27 mouse cellular contexts compared by ENCODE assay signal in the genomic region with DNA sequence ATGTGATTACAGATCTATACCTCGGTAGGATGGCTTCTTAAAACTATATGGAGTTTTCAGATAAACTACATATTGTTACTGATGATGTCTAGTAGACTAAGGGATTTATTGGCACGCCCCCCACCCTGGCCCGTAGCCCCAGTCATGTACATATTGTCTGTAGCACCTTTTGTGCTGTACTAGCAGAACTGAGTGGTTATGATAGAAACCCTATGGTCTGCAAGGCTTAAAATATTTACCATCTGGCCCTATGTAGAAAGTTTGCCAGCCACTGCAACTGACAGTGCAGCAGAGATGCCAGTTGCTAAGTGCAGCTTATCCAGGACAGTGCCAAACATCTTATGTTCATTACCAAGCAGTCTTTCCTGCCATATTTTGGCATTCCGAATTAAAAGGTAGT.
DNase-seq lines count a peak whose midpoint lies in the region; ATAC-seq and TF ChIP-seq lines count a peak whose summit lies in the region.
"Had no signal": no experiment of that assay in that cellular context is flagged by ENCODE, and none has a peak within 500 bp of the region (broad histone marks: within the 10 kb centered on the region; RNA-seq: fewer than 3 reads in every experiment).

No protein-coding gene starts in this region.

- intact Hi-C loops in left cerebral cortex, postnatal 4 days (cut with DNase I): loop anchor here (5.0 kb wide), 2 partner anchors 1072 to 1092 kb away; a partner anchor contains a TSS
- intact Hi-C loops in left cerebral cortex, postnatal 36 days (cut with DNase I): loop anchor here (10.0 kb wide), 1 partner anchor 134 kb away; no protein-coding TSS in a partner anchor

- H3K36me3 ChIP-seq in forebrain, embryonic 15.5 days: no peaks in the 10 kb centered on the region
- H3K36me3 ChIP-seq in forebrain, embryonic 12.5 days (replicated peaks): no peaks in the 10 kb centered on the region
- H3K36me3 ChIP-seq: embryonic facial prominence, embryonic 13.5 days; heart, embryonic 10.5 days; liver, embryonic 13.5 days; midbrain, embryonic 13.5 days had no signal

- TF ChIP-seq POLR2A in brain, embryonic 14.5 days (IDR thresholded peaks at IDR 0.05; ENCODE audit: borderline replicate concordance, extremely low read depth, insufficient read depth, insufficient read length, poor library complexity, severe bottlenecking): no peak

- no peak overlapping the region for H3K4me3 ChIP-seq in forebrain, embryonic 15.5 days
- H3K4me3 ChIP-seq in forebrain, embryonic 12.5 days (replicated peaks): no peak overlapping the region
- H3K4me3 ChIP-seq: embryonic facial prominence, embryonic 13.5 days; erythroblast, embryonic 14.5 days; heart, embryonic 10.5 days; liver, embryonic 13.5 days; megakaryocyte, embryonic 14.5 days; midbrain, embryonic 13.5 days had no signal

- H3K9me3 ChIP-seq in forebrain, embryonic 15.5 days: no peaks in the 10 kb centered on the region
- no peaks in the 10 kb centered on the region for H3K9me3 ChIP-seq in forebrain, embryonic 12.5 days
- H3K9me3 ChIP-seq: embryonic facial prominence, embryonic 13.5 days; heart, embryonic 10.5 days; liver, embryonic 13.5 days; megakaryocyte, embryonic 14.5 days; midbrain, embryonic 13.5 days had no signal

- WGBS in forebrain, embryonic 15.5 days: 72% methylated on average over 4 of the region's 4 CpGs
- 77% methylated on average over 4 of the region's 4 CpGs for WGBS in forebrain, embryonic 12.5 days

- H3K4me1 ChIP-seq in forebrain, embryonic 15.5 days: no peaks in the 10 kb centered on the region
- H3K4me1 ChIP-seq in forebrain, embryonic 12.5 days: no peaks in the 10 kb centered on the region
- H3K4me1 ChIP-seq: embryonic facial prominence, embryonic 13.5 days; liver, embryonic 13.5 days; megakaryocyte, embryonic 14.5 days; midbrain, embryonic 13.5 days had no signal

- H3K9ac ChIP-seq in forebrain, embryonic 15.5 days (replicated peaks): no peak overlapping the region
- no peak overlapping the region for H3K9ac ChIP-seq in forebrain, embryonic 12.5 days
- H3K9ac ChIP-seq: embryonic facial prominence, embryonic 13.5 days; liver, embryonic 13.5 days; midbrain, embryonic 13.5 days had no signal

- ATAC-seq in forebrain, embryonic 15.5 days (replicated peaks): peak; percentile 59; the same call in 1 of the 2 replicates
- no peak for ATAC-seq in forebrain, embryonic 12.5 days (ENCODE audit: low FRiP score)
- ATAC-seq in frontal cortex, adult (ENCODE audit: low TSS enrichment): no peak; the same call in 1 of the 2 replicates
- ATAC-seq: activated CD4-positive, CD25-positive, alpha-beta regulatory T cell, adult 4 months; inflammation-experienced regulatory T-cells, adult 6 months; midbrain, embryonic 13.5 days had no signal

- TF ChIP-seq CTCF in brain, embryonic 14.5 days (IDR thresholded peaks at IDR 0.05; ENCODE audit: borderline replicate concordance, extremely low read depth, insufficient read depth, insufficient read length): no peak

- H3K4me2 ChIP-seq in forebrain, embryonic 15.5 days (replicated peaks): no peak overlapping the region
- no peak overlapping the region for H3K4me2 ChIP-seq in forebrain, embryonic 12.5 days
- H3K4me2 ChIP-seq: embryonic facial prominence, embryonic 13.5 days; liver, embryonic 13.5 days; midbrain, embryonic 13.5 days had no signal

- no peaks in the 10 kb centered on the region for H3K27me3 ChIP-seq in forebrain, embryonic 15.5 days
- no peaks in the 10 kb centered on the region for H3K27me3 ChIP-seq in forebrain, embryonic 12.5 days
- H3K27me3 ChIP-seq: embryonic facial prominence, embryonic 13.5 days; liver, embryonic 13.5 days; midbrain, embryonic 13.5 days had no signal

- DNase-seq in left cerebral cortex, postnatal 4 days: peak; percentile 35
- no peak for DNase-seq in left cerebral cortex, postnatal 36 days (ENCODE audit: low spot score in 2 of 2)
- DNase-seq in brain, embryonic 14.5 days (ENCODE audit: low read depth): peak; percentile 15
- DNase-seq in layer of hippocampus, postnatal 10 days (ENCODE audit: low spot score in 2 of 2): peak; percentile 6 to 35
- DNase-seq in adrenal gland, postnatal 14 days: no peak
- DNase-seq: adrenal gland, adult 8-10 months; cerebellum, postnatal 25 days; embryo, embryonic 11 days; gastrocnemius, postnatal 10 days; heart, postnatal 4 days; kidney, adult 9 months; kidney, postnatal 14 days; liver, embryonic 13.5 days; lung, adult 2 months; lung, postnatal 36 days; right cerebral cortex, postnatal 14 days; spleen, adult 18-20 months had no signal

- no peak overlapping the region for H3K27ac ChIP-seq in forebrain, embryonic 15.5 days (replicated peaks)
- no peak overlapping the region for H3K27ac ChIP-seq in forebrain, embryonic 12.5 days
- H3K27ac ChIP-seq: embryonic facial prominence, embryonic 13.5 days; heart, embryonic 10.5 days; liver, embryonic 13.5 days; midbrain, embryonic 13.5 days had no signal

Comparison
In these comparisons a context has a peak if more than half of its experiments do, and no peak if none do; other contexts are left out.
1. DNase-seq: peak in left cerebral cortex, postnatal 4 days (single experiment), brain, embryonic 14.5 days (single experiment) and layer of hippocampus, postnatal 10 days (2 of 2); none in left cerebral cortex, postnatal 36 days (0 of 2) and adrenal gland, postnatal 14 days (single experiment).